Mouse (Mus musculus) layer of hippocampus, postnatal 36 days (tissue): ENCODE results near the gene Gars. TPM values are rescaled to one million over a fixed set of nuclear protein-coding genes. Genes with fewer than 3 reads are reported as not detected.

Experiments used
- DNase-seq, 2 experiments: peaks; one replicate each; pipeline ENCODE4 v3.0.0; 2022
- total RNA-seq, 2 experiments: library from RNA; stranded (reverse); gene quantifications; 2 replicates each; pipeline ENCODE4 v1.2.3; 2021

The Gars gene
- 100 to 1,000 TPM; 131 to 134 TPM for total RNA-seq

- DNase-seq: peak; percentile 87 to 88
These were observed at the start of gene Gars for GRCm38 (mm10) chr6:55037799-55038670. Gene Gars (plus strand): TSS chr6:55038007.

GRCm38 (mm10) chr6:54988141-54988540, 49.7 kb upstream of the Gars start:
- DNase-seq: no peak

GRCm38 (mm10) chr6:54991189-54991588, 46.6 kb upstream of the Gars start:
- DNase-seq: no peak

GRCm38 (mm10) chr6:54992141-54992540, 45.7 kb upstream of the Gars start:
- DNase-seq: no peak

- DNase-seq: peak; percentile 95 to 97
These were observed 45.0 kb upstream of the Gars start, which contains the start of gene Ggct for GRCm38 (mm10) chr6:54992734-54993260. Gene Ggct (minus strand): TSS chr6:54992950.

GRCm38 (mm10) chr6:54996361-54996760, 41.4 kb upstream of the Gars start:
- DNase-seq: no peak

- DNase-seq: no peak
These were observed 40.1 kb upstream of the Gars start for GRCm38 (mm10) chr6:54997726-54998125.

- DNase-seq: no peak
These were observed 36.5 kb upstream of the Gars start for GRCm38 (mm10) chr6:55001320-55001719.

- DNase-seq: no peak
These were observed 35.4 kb upstream of the Gars start for GRCm38 (mm10) chr6:55002438-55002837.

GRCm38 (mm10) chr6:55003559-55003958, 34.2 kb upstream of the Gars start:
- no peak for DNase-seq

GRCm38 (mm10) chr6:55008401-55008800, 29.4 kb upstream of the Gars start:
- DNase-seq: no peak

GRCm38 (mm10) chr6:55009391-55010230, 28.2 kb upstream of the Gars start:
- DNase-seq: peak; percentile 23 to 41

GRCm38 (mm10) chr6:55010330-55011091, 27.3 kb upstream of the Gars start:
- DNase-seq: no peak

- DNase-seq: no peak
These were observed 25.3 kb upstream of the Gars start for GRCm38 (mm10) chr6:55012516-55012915.

- no peak for DNase-seq
These were observed 23.6 kb upstream of the Gars start for GRCm38 (mm10) chr6:55014184-55014583.

GRCm38 (mm10) chr6:55016236-55016635, 21.6 kb upstream of the Gars start:
- peak; percentile 19 to 21 for DNase-seq

GRCm38 (mm10) chr6:55016710-55017583, 20.9 kb upstream of the Gars start:
- DNase-seq: peak; percentile 49 to 57

GRCm38 (mm10) chr6:55018417-55018816, 19.4 kb upstream of the Gars start:
- no peak for DNase-seq

GRCm38 (mm10) chr6:55021806-55022205, 16.0 kb upstream of the Gars start:
- DNase-seq: no peak

GRCm38 (mm10) chr6:55027642-55028041, 10.2 kb upstream of the Gars start:
- no peak for DNase-seq

GRCm38 (mm10) chr6:55036731-55037130, 1.1 kb upstream of the Gars start:
- DNase-seq: no peak
